In genomic region chr17:24548921-24549617, GRCm38 (mm10) we compare ENCODE assay signal across 8 mouse cellular contexts. TPM values are rescaled to one million over a fixed set of nuclear protein-coding genes. Genes with fewer than 3 reads are reported as not detected.
DNase-seq lines count a peak whose midpoint lies in the region; ATAC-seq and TF ChIP-seq lines count a peak whose summit lies in the region.

No protein-coding gene starts in this region.

- DNase-seq in CD4-positive, CD25-positive, alpha-beta regulatory T cell, adult 2 months (ENCODE audit: low read depth, low spot score): peak; percentile 80
- peak; percentile 75 for DNase-seq in NIH3T3 (ENCODE audit: low read depth)
- DNase-seq in kidney, postnatal 10 days: peak; percentile 81
- DNase-seq in lung, postnatal 25 days (ENCODE audit: low spot score): peak; percentile 77
- no peak for DNase-seq in layer of hippocampus, postnatal 25 days (ENCODE audit: extremely low spot score in 1 of 2, low spot score in 1 of 2)

- ATAC-seq in heart, embryonic 15.5 days (replicated peaks; ENCODE audit: insufficient number of reproducible peaks, insufficient read depth, low FRiP score, low read depth): no peak; the same call in 1 of the 2 replicates

- 3% methylated on average over 23 of the region's 23 CpGs for WGBS in heart, embryonic 15.5 days
- WGBS in small intestine, adult 2 months: under 1% methylated on average over 23 of the region's 23 CpGs

- peak overlapping the region; percentile 97 for H3K4me3 ChIP-seq in cortical plate, adult 2 months (ENCODE audit: insufficient read depth, low read length)
- peak overlapping the region; percentile 80 for H3K4me3 ChIP-seq in heart, embryonic 15.5 days
- peak overlapping the region; percentile 67 for H3K4me3 ChIP-seq in small intestine, adult 2 months (ENCODE audit: low read depth, low read length)

- peaks cover 6% of the 10 kb centered on the region; the same call in 1 of the 2 replicates for H3K27me3 ChIP-seq in heart, embryonic 15.5 days
- H3K27me3 ChIP-seq in small intestine, adult 2 months (ENCODE audit: control insufficient read depth, insufficient read depth, low read length): no peaks in the 10 kb centered on the region

- H3K36me3 ChIP-seq in heart, embryonic 15.5 days: no peaks in the 10 kb centered on the region
- no peaks in the 10 kb centered on the region for H3K36me3 ChIP-seq in small intestine, adult 2 months (ENCODE audit: control insufficient read depth, insufficient read depth, low read length)

- H3K4me1 ChIP-seq in cortical plate, adult 2 months (ENCODE audit: control insufficient read depth, insufficient read depth, low read length): peaks cover 6% of the 10 kb centered on the region; the same call in 1 of the 2 replicates
- peaks cover 30% of the 10 kb centered on the region for H3K4me1 ChIP-seq in heart, embryonic 15.5 days (replicated peaks)
- H3K4me1 ChIP-seq in small intestine, adult 2 months (ENCODE audit: control insufficient read depth, insufficient read depth, insufficient read length, low read length): peaks cover 12% of the 10 kb centered on the region

- no peaks in the 10 kb centered on the region for H3K9me3 ChIP-seq in heart, embryonic 15.5 days (replicated peaks)

- no peak for TF ChIP-seq CTCF in cortical plate, adult 2 months (IDR thresholded peaks at IDR 0.05; ENCODE audit: extremely low read depth, insufficient read depth, low read length)
- no peak for TF ChIP-seq CTCF in small intestine, adult 2 months (IDR thresholded peaks at IDR 0.05; ENCODE audit: extremely low read depth, insufficient read length, insufficient replicate concordance, low read depth, low read length)

- 0 out of 2 replicates have a peak, but pooled peaks have one; percentile 9 for TF ChIP-seq POLR2A in cortical plate, adult 2 months (IDR thresholded peaks at IDR 0.05; ENCODE audit: extremely low read depth, insufficient read depth, low read length)
- no peak for TF ChIP-seq POLR2A in small intestine, adult 2 months (IDR thresholded peaks at IDR 0.05; ENCODE audit: low read depth, low read length)

- peak overlapping the region; percentile 77 for H3K4me2 ChIP-seq in heart, embryonic 15.5 days

- H3K27ac ChIP-seq in cortical plate, adult 2 months (ENCODE audit: insufficient read depth, low read length): peak overlapping the region; percentile 82
- H3K27ac ChIP-seq in heart, embryonic 15.5 days: peak overlapping the region; percentile 69
- H3K27ac ChIP-seq in small intestine, adult 2 months (ENCODE audit: insufficient read depth, low read depth, low read length): peak overlapping the region; percentile 85

- peak overlapping the region; percentile 48 for H3K9ac ChIP-seq in heart, embryonic 15.5 days

RNA-seq across cellular contexts. Expression of gene Pkd1, which starts 0.6 kb away (rescaled TPM):
- 82.0 and 91.8 TPM in 2 replicates for polyA plus RNA-seq in cortical plate, adult 2 months (2012; rRNA removed)
- 12.4 and 21.1 TPM in 2 replicates for polyA plus RNA-seq in heart, embryonic 15.5 days (2015; fragmentation: Nextera tagmentation; extraction: Ambion mirVana)
- 26.1 and 31.9 TPM in 2 replicates for polyA plus RNA-seq in small intestine, adult 2 months (2012; rRNA removed)
- total RNA-seq in layer of hippocampus, postnatal 25 days (2021): 10 to 100 TPM; 68.9 to 89.9 TPM

RNA-seq across cellular contexts. Expression of gene Rab26, which starts 15.1 kb away (rescaled TPM):
- polyA plus RNA-seq in cortical plate, adult 2 months (2012; rRNA removed): 97.3 and 102 TPM in 2 replicates
- 0.97 and 1.2 TPM in 2 replicates for polyA plus RNA-seq in heart, embryonic 15.5 days (2015; fragmentation: Nextera tagmentation; extraction: Ambion mirVana)
- 1.2 and 6.1 TPM in 2 replicates for polyA plus RNA-seq in small intestine, adult 2 months (2012; rRNA removed)
- total RNA-seq in layer of hippocampus, postnatal 25 days (2021): 10 to 100 TPM; 65.1 to 72.1 TPM

RNA-seq across cellular contexts. Expression of gene Traf7, which starts 21.3 kb away (rescaled TPM):
- 176 and 187 TPM in 2 replicates for polyA plus RNA-seq in cortical plate, adult 2 months (2012; rRNA removed)
- 59.2 and 84.9 TPM in 2 replicates for polyA plus RNA-seq in heart, embryonic 15.5 days (2015; fragmentation: Nextera tagmentation; extraction: Ambion mirVana)
- 75.8 and 113 TPM in 2 replicates for polyA plus RNA-seq in small intestine, adult 2 months (2012; rRNA removed)
- total RNA-seq in layer of hippocampus, postnatal 25 days (2021): 10 to 100 TPM; 69.9 to 88.9 TPM

Comparison
In these comparisons a context has a peak if more than half of its experiments do, and no peak if none do; other contexts are left out.
1. DNase-seq: peak in CD4-positive, CD25-positive, alpha-beta regulatory T cell, adult 2 months (single experiment), NIH3T3 (single experiment), kidney, postnatal 10 days (single experiment) and lung, postnatal 25 days (single experiment); none in layer of hippocampus, postnatal 25 days (0 of 2).
2. RNA of gene Rab26, which starts 15.1 kb away (polyA plus RNA-seq): 97.3 to 102 TPM in cortical plate, adult 2 months; 1.2 to 6.1 TPM in small intestine, adult 2 months and 0.97 to 1.2 TPM in heart, embryonic 15.5 days; every median in the first group is over 10 times any median in the second.
3. Peak in every context shown above with its lines, with median percentiles within 50 percentile points of each other: H3K27ac ChIP-seq and H3K4me3 ChIP-seq.